Mouse (Mus musculus) layer of hippocampus, postnatal 25 days (tissue): ENCODE data around the gene Srsf1. TPM values are rescaled to one million over a fixed set of nuclear protein-coding genes. Genes with fewer than 3 reads are reported as not detected.
"Not testable (repeated sequence)": the region's sequence is repeated elsewhere in the genome, so short reads cannot be mapped to it uniquely, and the experiment has no call there.

ENCODE experiments used
- DNase-seq, 2 experiments: peaks; one replicate each; pipeline ENCODE4 v3.0.0; 2022; ENCODE audit warnings: mixed read lengths in 2 of 2, low spot score in 1 of 2; ENCODE audit errors: extremely low spot score in 1 of 2
- total RNA-seq, 2 experiments: library from RNA; stranded (reverse); gene quantifications; 2 replicates each; pipeline ENCODE4 v1.2.3; 2021

Srsf1 gene
- total RNA-seq, 2 experiments from 2014 or later: 191 to 221 TPM

- no peak for DNase-seq
These were observed 9.8 kb upstream of the Srsf1 start for GRCm38 (mm10) chr11:88037386-88037785.

- no peak for DNase-seq
These were observed 8.1 kb upstream of the Srsf1 start for GRCm38 (mm10) chr11:88039066-88039465.

- DNase-seq: no peak
These were observed 2.9 kb upstream of the Srsf1 start for GRCm38 (mm10) chr11:88044314-88044713.

GRCm38 (mm10) chr11:88045159-88045558, 2.0 kb upstream of the Srsf1 start:
- DNase-seq: not testable (repeated sequence)

- DNase-seq: no peak
These were observed 1.3 kb upstream of the Srsf1 start for GRCm38 (mm10) chr11:88045878-88046277.

- DNase-seq: no peak
These were observed 743 bp upstream of the Srsf1 start for GRCm38 (mm10) chr11:88046323-88046937.

- peak; percentile 60 to 71 for DNase-seq
These were observed 828 bp downstream of the Srsf1 start for GRCm38 (mm10) chr11:88047871-88048531.

- no peak for DNase-seq
These were observed 1.9 kb downstream of the Srsf1 start for GRCm38 (mm10) chr11:88048961-88049670.

- no peak for DNase-seq
These were observed 2.6 kb downstream of the Srsf1 start for GRCm38 (mm10) chr11:88049732-88050131.

GRCm38 (mm10) chr11:88052638-88053037, 5.5 kb downstream of the Srsf1 start:
- no peak for DNase-seq

- DNase-seq: no peak
These were observed 6.6 kb downstream of the Srsf1 start for GRCm38 (mm10) chr11:88053821-88054220.

GRCm38 (mm10) chr11:88054589-88054988, 7.4 kb downstream of the Srsf1 start:
- DNase-seq: peak; percentile 15 to 60

- no peak for DNase-seq
These were observed 8.6 kb downstream of the Srsf1 start for GRCm38 (mm10) chr11:88055777-88056176.

- DNase-seq: no peak
These were observed 10.6 kb downstream of the Srsf1 start for GRCm38 (mm10) chr11:88057788-88058187.

GRCm38 (mm10) chr11:88059141-88059540, 12.0 kb downstream of the Srsf1 start:
- DNase-seq: no peak

- no peak for DNase-seq
These were observed 14.9 kb downstream of the Srsf1 start for GRCm38 (mm10) chr11:88061892-88062625.

GRCm38 (mm10) chr11:88065732-88066131, 18.6 kb downstream of the Srsf1 start:
- no peak for DNase-seq

GRCm38 (mm10) chr11:88067191-88067585, 20.0 kb downstream of the Srsf1 start:
- no peak for DNase-seq

- peak; percentile 50 to 54 for DNase-seq
These were observed 20.6 kb downstream of the Srsf1 start, which contains the start of gene Vezf1 for GRCm38 (mm10) chr11:88067586-88068410. Vezf1 (plus strand) TSS chr11:88068279.
